Mouse (Mus musculus): Measurements from ENCODE around the gene Thsd4.

DNA sequence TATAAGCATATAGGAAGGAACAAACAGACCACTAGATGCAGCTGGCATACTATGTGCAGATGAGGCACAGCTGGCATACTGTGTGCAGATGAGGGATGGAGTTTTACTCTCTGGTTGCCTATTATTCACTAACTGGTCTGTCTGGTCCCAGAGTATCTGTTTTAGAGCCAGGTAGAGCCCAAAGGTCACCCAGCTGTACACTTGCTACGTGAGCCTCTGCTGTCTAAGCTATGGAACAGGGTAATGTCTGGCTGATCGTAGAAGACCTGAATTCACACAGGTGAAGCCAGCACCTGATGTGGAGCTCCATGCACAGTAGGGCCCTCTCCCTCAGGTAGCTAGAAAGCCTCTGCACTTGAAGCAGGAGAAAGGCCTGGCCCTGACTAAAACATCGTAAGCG lies 5.5 kb downstream of the Thsd4 start:
- no peak for TF ChIP-seq CTCF (IDR thresholded peaks at IDR 0.05)
- no peak for TF ChIP-seq EP300 (IDR thresholded peaks at IDR 0.05)
